In the genomic region with DNA sequence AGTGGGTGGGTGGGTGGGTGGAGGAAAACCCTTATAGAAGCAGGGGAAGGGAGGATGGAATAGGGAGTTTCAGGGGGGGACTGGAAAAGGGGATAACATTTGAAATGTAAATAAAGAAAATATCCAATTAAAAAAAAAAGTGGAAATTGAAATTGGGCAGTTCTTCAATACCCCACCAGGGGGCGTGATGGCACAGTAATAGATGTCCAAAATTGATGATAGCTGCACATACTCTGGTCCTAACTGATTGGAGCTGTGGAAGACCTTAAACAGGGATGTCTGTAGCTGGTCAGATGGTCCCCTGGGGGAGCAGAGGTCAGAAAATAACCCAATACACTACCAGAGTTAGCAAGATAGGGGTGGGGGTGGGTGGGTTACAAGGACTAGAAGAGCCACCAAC, we compare ENCODE assay signal across 9 mouse cellular contexts. TPM values are rescaled to one million over a fixed set of nuclear protein-coding genes. Genes with fewer than 3 reads are reported as not detected.
DNase-seq lines count a peak whose midpoint lies in the region; ATAC-seq and TF ChIP-seq lines count a peak whose summit lies in the region.
"Had no signal": no experiment of that assay in that cellular context is flagged by ENCODE, and none has a peak within 500 bp of the region (broad histone marks: within the 10 kb centered on the region; RNA-seq: fewer than 3 reads in every experiment).

No protein-coding gene starts in this region.

- H3K4me2 ChIP-seq in hindbrain, embryonic 11.5 days (replicated peaks; ENCODE audit: low read depth, low read length): no peak overlapping the region
- no peak overlapping the region for H3K4me2 ChIP-seq in hindbrain, embryonic 16.5 days (ENCODE audit: low read length)
- H3K4me2 ChIP-seq: limb, embryonic 12.5 days had no signal

- no peak for TF ChIP-seq POLR2A in thymus, adult 2 months (IDR thresholded peaks at IDR 0.05; ENCODE audit: control insufficient read depth, extremely low read depth, insufficient read depth, low read length, poor library complexity)
- no peak for TF ChIP-seq POLR2A in cortical plate, adult 2 months (IDR thresholded peaks at IDR 0.05; ENCODE audit: extremely low read depth, insufficient read depth, low read length)

- ATAC-seq in hindbrain, embryonic 11.5 days (ENCODE audit: low FRiP score): no peak
- ATAC-seq in hindbrain, embryonic 16.5 days: no peak
- ATAC-seq in erythroblast, adult 5-6 weeks (replicated peaks; ENCODE audit: low FRiP score, poor library complexity, severe bottlenecking): no peak

- H3K9ac ChIP-seq in hindbrain, embryonic 11.5 days (ENCODE audit: low read depth, low read length): no peak overlapping the region
- H3K9ac ChIP-seq in hindbrain, embryonic 16.5 days (ENCODE audit: low read depth, low read length): no peak overlapping the region
- H3K9ac ChIP-seq: limb, embryonic 12.5 days had no signal

- H3K9me3 ChIP-seq in hindbrain, embryonic 11.5 days (ENCODE audit: control insufficient read depth, low read length): no peaks in the 10 kb centered on the region
- no peaks in the 10 kb centered on the region for H3K9me3 ChIP-seq in hindbrain, embryonic 16.5 days (ENCODE audit: control insufficient read depth, low read length)
- H3K9me3 ChIP-seq: limb, embryonic 12.5 days had no signal

- peak; percentile 69 for DNase-seq in hindbrain, embryonic 11.5 days (ENCODE audit: low spot score)
- DNase-seq in thymus, adult 2 months: peak; percentile 33
- DNase-seq in thymus, postnatal 25 days: no peak
- DNase-seq in splenic B cell, adult 2 months (ENCODE audit: low read depth, low spot score): peak; percentile 59
- no peak for DNase-seq in adrenal gland, adult 8-10 months

- H3K36me3 ChIP-seq in hindbrain, embryonic 11.5 days (ENCODE audit: control insufficient read depth, insufficient read depth, low read length): no peaks in the 10 kb centered on the region
- no peaks in the 10 kb centered on the region for H3K36me3 ChIP-seq in hindbrain, embryonic 16.5 days (ENCODE audit: control insufficient read depth, insufficient read depth, low read length)
- no peaks in the 10 kb centered on the region for H3K36me3 ChIP-seq in thymus, adult 2 months (ENCODE audit: control insufficient read depth, insufficient read depth, low read length)
- H3K36me3 ChIP-seq in splenic B cell, adult 2 months (ENCODE audit: control insufficient read depth, insufficient read depth, low read length, poor library complexity, severe bottlenecking): no peaks in the 10 kb centered on the region

- no peaks in the 10 kb centered on the region for H3K27me3 ChIP-seq in hindbrain, embryonic 11.5 days (ENCODE audit: control insufficient read depth, insufficient read depth, low read length)
- H3K27me3 ChIP-seq in hindbrain, embryonic 16.5 days (replicated peaks; ENCODE audit: control insufficient read depth, insufficient read depth, low read length): no peaks in the 10 kb centered on the region
- H3K27me3 ChIP-seq in thymus, adult 2 months (ENCODE audit: control insufficient read depth, insufficient read depth, low read length): no peaks in the 10 kb centered on the region
- no peaks in the 10 kb centered on the region for H3K27me3 ChIP-seq in splenic B cell, adult 2 months (ENCODE audit: control insufficient read depth, insufficient read depth, low read length, poor library complexity, severe bottlenecking)
- H3K27me3 ChIP-seq: limb, embryonic 12.5 days had no signal

- H3K27ac ChIP-seq in hindbrain, embryonic 11.5 days (ENCODE audit: low read depth, low read length): no peak overlapping the region
- H3K27ac ChIP-seq in hindbrain, embryonic 16.5 days (ENCODE audit: low read depth, low read length): no peak overlapping the region
- no peak overlapping the region for H3K27ac ChIP-seq in thymus, adult 2 months (ENCODE audit: control insufficient read depth, insufficient read depth, low read length)
- H3K27ac ChIP-seq in cortical plate, adult 2 months (ENCODE audit: insufficient read depth, low read length): no peak overlapping the region
- H3K27ac ChIP-seq: limb, embryonic 12.5 days had no signal

- no peak overlapping the region for H3K4me3 ChIP-seq in hindbrain, embryonic 11.5 days (ENCODE audit: low read depth, low read length)
- no peak overlapping the region for H3K4me3 ChIP-seq in hindbrain, embryonic 16.5 days (ENCODE audit: low read length)
- no peak overlapping the region for H3K4me3 ChIP-seq in thymus, adult 2 months (ENCODE audit: control insufficient read depth, insufficient read depth, low read length)
- no peak overlapping the region for H3K4me3 ChIP-seq in cortical plate, adult 2 months (ENCODE audit: insufficient read depth, low read length)
- H3K4me3 ChIP-seq: limb, embryonic 12.5 days had no signal

- H3K4me1 ChIP-seq in hindbrain, embryonic 11.5 days (replicated peaks; ENCODE audit: control insufficient read depth, insufficient read depth, low read length): no peaks in the 10 kb centered on the region
- H3K4me1 ChIP-seq in hindbrain, embryonic 16.5 days (ENCODE audit: control insufficient read depth, insufficient read depth, low read depth, low read length): peaks cover 4% of the 10 kb centered on the region
- H3K4me1 ChIP-seq in thymus, adult 2 months (replicated peaks; ENCODE audit: control insufficient read depth, insufficient read depth, low read length): peaks cover 4% of the 10 kb centered on the region; the same call in 1 of the 2 replicates
- peaks cover 5% of the 10 kb centered on the region for H3K4me1 ChIP-seq in cortical plate, adult 2 months (ENCODE audit: control insufficient read depth, insufficient read depth, low read length)
- H3K4me1 ChIP-seq: limb, embryonic 12.5 days had no signal

- WGBS in hindbrain, embryonic 11.5 days: 0% methylated on average over 1 of the region's 1 CpGs
- 0% methylated on average over 1 of the region's 1 CpGs for WGBS in hindbrain, embryonic 16.5 days
- 0% methylated on average over 1 of the region's 1 CpGs for WGBS in thymus, adult 2 months

- TF ChIP-seq CTCF in thymus, adult 2 months (IDR thresholded peaks at IDR 0.05; ENCODE audit: borderline replicate concordance, control insufficient read depth, extremely low read depth, insufficient read depth, low read length, poor library complexity): no peak
- TF ChIP-seq CTCF in cortical plate, adult 2 months (IDR thresholded peaks at IDR 0.05; ENCODE audit: extremely low read depth, insufficient read depth, low read length): peak; percentile 49

RNA-seq across cellular contexts. Expression of gene Ccl17, which starts 4.3 kb away (rescaled TPM):
- not detected in 2 replicates for polyA plus RNA-seq in hindbrain, embryonic 11.5 days (2014; fragmentation: Nextera tagmentation; extraction: Ambion mirVana)
- polyA plus RNA-seq in hindbrain, embryonic 16.5 days (2015; fragmentation: Nextera tagmentation; extraction: Ambion mirVana): 0.79 and 0.80 TPM in 2 replicates
- 8.0 and 15.7 TPM in 2 replicates for polyA plus RNA-seq in thymus, adult 2 months (2012; rRNA removed)
- 4.4 TPM in 2 replicates for polyA plus RNA-seq in cortical plate, adult 2 months (2012; rRNA removed)
- total RNA-seq in erythroblast, adult 5-6 weeks (2015; ENCODE audit: low replicate concordance): not detected in 2 replicates
- total RNA-seq in erythroblast, adult 5-6 weeks (2017; ENCODE audit: low replicate concordance): 0.77 TPM in 1 of 2 replicates, not detected in the other
- total RNA-seq in adrenal gland, adult 8-10 months (2022): 1 to 10 TPM in 3 of 4 experiments, under 1 TPM in 1; 0.55 to 4.4 (median 1.7) TPM
- polyA plus RNA-seq: limb, embryonic 12.5 days had no signal

RNA-seq across cellular contexts. Expression of gene Coq9, which starts 23.6 kb away (rescaled TPM):
- polyA plus RNA-seq in hindbrain, embryonic 11.5 days (2014; fragmentation: Nextera tagmentation; extraction: Ambion mirVana): 52.3 and 55.0 TPM in 2 replicates
- 67.7 and 69.8 TPM in 2 replicates for polyA plus RNA-seq in hindbrain, embryonic 16.5 days (2015; fragmentation: Nextera tagmentation; extraction: Ambion mirVana)
- 166 and 176 TPM in 2 replicates for polyA plus RNA-seq in thymus, adult 2 months (2012; rRNA removed)
- 103 and 110 TPM in 2 replicates for polyA plus RNA-seq in cortical plate, adult 2 months (2012; rRNA removed)
- total RNA-seq in erythroblast, adult 5-6 weeks (2015; ENCODE audit: low replicate concordance): 4.4 and 10.7 TPM in 2 replicates
- 27.3 and 54.5 TPM in 2 replicates for total RNA-seq in erythroblast, adult 5-6 weeks (2017; ENCODE audit: low replicate concordance)
- 100 to 1,000 TPM; 145 to 165 (median 158) TPM for total RNA-seq in adrenal gland, adult 8-10 months (2022)

RNA-seq across cellular contexts. Expression of gene Ciapin1, which starts 23.6 kb away (rescaled TPM):
- 124 and 145 TPM in 2 replicates for polyA plus RNA-seq in hindbrain, embryonic 11.5 days (2014; fragmentation: Nextera tagmentation; extraction: Ambion mirVana)
- 190 and 191 TPM in 2 replicates for polyA plus RNA-seq in hindbrain, embryonic 16.5 days (2015; fragmentation: Nextera tagmentation; extraction: Ambion mirVana)
- 49.2 and 53.5 TPM in 2 replicates for polyA plus RNA-seq in thymus, adult 2 months (2012; rRNA removed)
- 38.2 and 39.1 TPM in 2 replicates for polyA plus RNA-seq in cortical plate, adult 2 months (2012; rRNA removed)
- total RNA-seq in erythroblast, adult 5-6 weeks (2015; ENCODE audit: low replicate concordance): 16.7 and 30.3 TPM in 2 replicates
- 27.0 and 27.2 TPM in 2 replicates for total RNA-seq in erythroblast, adult 5-6 weeks (2017; ENCODE audit: low replicate concordance)
- total RNA-seq in adrenal gland, adult 8-10 months (2022): 10 to 100 TPM; 67.0 to 99.3 (median 78.5) TPM

RNA-seq across cellular contexts. Expression of gene Polr2c, which starts 42.7 kb away (rescaled TPM):
- 159 and 165 TPM in 2 replicates for polyA plus RNA-seq in hindbrain, embryonic 11.5 days (2014; fragmentation: Nextera tagmentation; extraction: Ambion mirVana)
- polyA plus RNA-seq in hindbrain, embryonic 16.5 days (2015; fragmentation: Nextera tagmentation; extraction: Ambion mirVana): 109 and 119 TPM in 2 replicates
- polyA plus RNA-seq in thymus, adult 2 months (2012; rRNA removed): 146 and 160 TPM in 2 replicates
- 108 and 117 TPM in 2 replicates for polyA plus RNA-seq in cortical plate, adult 2 months (2012; rRNA removed)
- 29.8 and 37.4 TPM in 2 replicates for total RNA-seq in erythroblast, adult 5-6 weeks (2015; ENCODE audit: low replicate concordance)
- total RNA-seq in erythroblast, adult 5-6 weeks (2017; ENCODE audit: low replicate concordance): 26.9 and 36.0 TPM in 2 replicates
- 10 to 100 TPM; 55.9 to 91.6 (median 71.1) TPM for total RNA-seq in adrenal gland, adult 8-10 months (2022)

RNA-seq across cellular contexts. Expression of gene Cx3cl1, which starts 42.7 kb away (rescaled TPM):
- 9.9 and 10.9 TPM in 2 replicates for polyA plus RNA-seq in hindbrain, embryonic 11.5 days (2014; fragmentation: Nextera tagmentation; extraction: Ambion mirVana)
- polyA plus RNA-seq in hindbrain, embryonic 16.5 days (2015; fragmentation: Nextera tagmentation; extraction: Ambion mirVana): 61.2 and 62.0 TPM in 2 replicates
- polyA plus RNA-seq in thymus, adult 2 months (2012; rRNA removed): 31.0 and 33.8 TPM in 2 replicates
- polyA plus RNA-seq in cortical plate, adult 2 months (2012; rRNA removed): 654 and 664 TPM in 2 replicates
- 0.63 TPM in 1 of 2 replicates, not detected in the other for total RNA-seq in erythroblast, adult 5-6 weeks (2015; ENCODE audit: low replicate concordance)
- total RNA-seq in erythroblast, adult 5-6 weeks (2017; ENCODE audit: low replicate concordance): 0.77 and 2.4 TPM in 2 replicates
- 10 to 100 TPM; 27.2 to 62.7 (median 45.0) TPM for total RNA-seq in adrenal gland, adult 8-10 months (2022)

Comparison
In these comparisons a context has a peak if more than half of its experiments do, and no peak if none do; other contexts are left out.
1. DNase-seq: peak in hindbrain, embryonic 11.5 days (single experiment), thymus, adult 2 months (single experiment) and splenic B cell, adult 2 months (single experiment); none in thymus, postnatal 25 days (single experiment) and adrenal gland, adult 8-10 months (single experiment).